Comparison of ENCODE assay signal across 17 mouse cellular contexts in the genomic region with DNA sequence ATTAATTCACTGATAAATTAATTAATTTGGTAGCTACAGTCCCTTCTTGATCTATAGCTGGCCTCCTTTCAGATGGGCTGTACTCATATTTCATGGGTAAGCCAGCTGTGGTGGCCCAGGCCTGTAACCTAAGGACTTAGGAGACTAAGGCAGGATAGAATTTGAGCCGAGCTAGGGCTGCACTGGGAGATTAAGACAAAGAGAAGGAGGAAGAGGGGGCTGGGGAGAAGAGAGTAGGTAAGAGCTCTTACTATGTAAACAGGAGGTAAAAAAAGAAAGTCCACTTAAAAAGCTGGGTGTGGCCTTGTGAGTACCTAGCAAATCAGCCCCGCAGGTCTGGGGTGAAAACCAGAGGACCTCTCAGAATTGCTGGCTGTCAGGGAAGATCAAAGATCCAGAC. TPM values are rescaled to one million over a fixed set of nuclear protein-coding genes. Genes with fewer than 3 reads are reported as not detected.
DNase-seq lines count a peak whose midpoint lies in the region; ATAC-seq lines count a peak whose summit lies in the region.
"Had no signal": no experiment of that assay in that cellular context is flagged by ENCODE, and none has a peak within 500 bp of the region (broad histone marks: within the 10 kb centered on the region; RNA-seq: fewer than 3 reads in every experiment).

No protein-coding gene starts in this region.

- no peak overlapping the region for H3K4me2 ChIP-seq in heart, embryonic 12.5 days
- no peak overlapping the region for H3K4me2 ChIP-seq in lung, embryonic 16.5 days (ENCODE audit: low read depth, low read length)
- H3K4me2 ChIP-seq in embryonic facial prominence, embryonic 13.5 days: no peak overlapping the region
- H3K4me2 ChIP-seq in stomach, embryonic 16.5 days (ENCODE audit: low read depth, low read length): no peak overlapping the region
- H3K4me2 ChIP-seq: forebrain, embryonic 12.5 days; limb, embryonic 15.5 days had no signal

- no peak for ATAC-seq in heart, embryonic 12.5 days (ENCODE audit: insufficient number of reproducible peaks, low FRiP score)
- ATAC-seq in lung, embryonic 16.5 days (ENCODE audit: low read depth): peak; percentile 69
- no peak for ATAC-seq in embryonic facial prominence, embryonic 13.5 days (ENCODE audit: insufficient number of reproducible peaks, insufficient read depth, low FRiP score, low TSS enrichment, low read depth)
- ATAC-seq in stomach, embryonic 16.5 days (ENCODE audit: insufficient read depth, low FRiP score): no peak

- no peak overlapping the region for H3K9ac ChIP-seq in heart, embryonic 12.5 days
- no peak overlapping the region for H3K9ac ChIP-seq in lung, embryonic 16.5 days (ENCODE audit: low read length)
- H3K9ac ChIP-seq in embryonic facial prominence, embryonic 13.5 days: no peak overlapping the region
- no peak overlapping the region for H3K9ac ChIP-seq in stomach, embryonic 16.5 days (ENCODE audit: low read length)
- H3K9ac ChIP-seq: forebrain, embryonic 12.5 days; limb, embryonic 15.5 days had no signal

- 21% methylated on average over 2 of the region's 2 CpGs for WGBS in heart, embryonic 12.5 days
- 27% methylated on average over 2 of the region's 2 CpGs for WGBS in lung, embryonic 16.5 days
- WGBS in embryonic facial prominence, embryonic 13.5 days: 12% methylated on average over 2 of the region's 2 CpGs
- 25% methylated on average over 2 of the region's 2 CpGs for WGBS in stomach, embryonic 16.5 days

- 0 out of 2 replicates have a peak overlapping the region, but pooled peaks have one; percentile 22 for H3K27ac ChIP-seq in heart, embryonic 12.5 days (ENCODE audit: poor library complexity, severe bottlenecking)
- peak overlapping the region; percentile 69 for H3K27ac ChIP-seq in lung, embryonic 16.5 days (ENCODE audit: low read length)
- H3K27ac ChIP-seq in embryonic facial prominence, embryonic 13.5 days: peak overlapping the region; percentile 62
- H3K27ac ChIP-seq in stomach, embryonic 16.5 days (ENCODE audit: low read length): 0 out of 2 replicates have a peak overlapping the region, but pooled peaks have one; percentile 7
- H3K27ac ChIP-seq: forebrain, embryonic 12.5 days; limb, embryonic 15.5 days had no signal

- intact Hi-C loops in heart, postnatal 10 days (cut with DNase I): no loop called here

- no peak overlapping the region for H3K4me3 ChIP-seq in heart, embryonic 12.5 days
- H3K4me3 ChIP-seq in lung, embryonic 16.5 days (ENCODE audit: low read length): no peak overlapping the region
- no peak overlapping the region for H3K4me3 ChIP-seq in embryonic facial prominence, embryonic 13.5 days
- H3K4me3 ChIP-seq in stomach, embryonic 16.5 days (replicated peaks; ENCODE audit: low read length): no peak overlapping the region
- H3K4me3 ChIP-seq: forebrain, embryonic 12.5 days; limb, embryonic 15.5 days; megakaryocyte, embryonic 14.5 days; myocyte had no signal

- no peak for DNase-seq in heart, postnatal 10 days
- no peak for DNase-seq in lung, postnatal 14 days
- no peak for DNase-seq in cerebellum, postnatal 10 days
- no peak for DNase-seq in adrenal gland, adult 8-10 months
- DNase-seq: cerebellum, adult 11 months; gastrocnemius, postnatal 10 days; kidney, adult 11 months; layer of hippocampus, postnatal 36 days; thymus, adult 18-20 months had no signal

- H3K4me1 ChIP-seq in heart, embryonic 12.5 days (replicated peaks): peaks cover 15% of the 10 kb centered on the region
- peaks cover 14% of the 10 kb centered on the region for H3K4me1 ChIP-seq in lung, embryonic 16.5 days (replicated peaks; ENCODE audit: control insufficient read depth, insufficient read depth, low read length)
- peaks cover 13% of the 10 kb centered on the region for H3K4me1 ChIP-seq in embryonic facial prominence, embryonic 13.5 days
- H3K4me1 ChIP-seq in stomach, embryonic 16.5 days (ENCODE audit: control insufficient read depth, insufficient read depth, low read length): 0 out of 2 replicates have a peak, but pooled peaks cover 4% of the 10 kb centered on the region
- H3K4me1 ChIP-seq: forebrain, embryonic 12.5 days; limb, embryonic 15.5 days had no signal

- H3K27me3 ChIP-seq in heart, embryonic 12.5 days (replicated peaks): no peaks in the 10 kb centered on the region
- no peaks in the 10 kb centered on the region for H3K27me3 ChIP-seq in lung, embryonic 16.5 days (ENCODE audit: control insufficient read depth, insufficient read depth, low read depth, low read length)
- no peaks in the 10 kb centered on the region for H3K27me3 ChIP-seq in embryonic facial prominence, embryonic 13.5 days
- no peaks in the 10 kb centered on the region for H3K27me3 ChIP-seq in stomach, embryonic 16.5 days (ENCODE audit: control insufficient read depth, insufficient read depth, low read length)
- H3K27me3 ChIP-seq: forebrain, embryonic 12.5 days; limb, embryonic 15.5 days; megakaryocyte, embryonic 14.5 days had no signal

- no peaks in the 10 kb centered on the region for H3K9me3 ChIP-seq in heart, embryonic 12.5 days (replicated peaks)
- no peaks in the 10 kb centered on the region for H3K9me3 ChIP-seq in lung, embryonic 16.5 days (ENCODE audit: control insufficient read depth, low read length)
- H3K9me3 ChIP-seq in embryonic facial prominence, embryonic 13.5 days: no peaks in the 10 kb centered on the region
- no peaks in the 10 kb centered on the region for H3K9me3 ChIP-seq in stomach, embryonic 16.5 days (replicated peaks; ENCODE audit: control insufficient read depth, low read length)
- H3K9me3 ChIP-seq: forebrain, embryonic 12.5 days; limb, embryonic 15.5 days; megakaryocyte, embryonic 14.5 days had no signal

- H3K36me3 ChIP-seq in heart, embryonic 12.5 days: no peaks in the 10 kb centered on the region
- H3K36me3 ChIP-seq in lung, embryonic 16.5 days (ENCODE audit: control insufficient read depth, insufficient read depth, low read length): no peaks in the 10 kb centered on the region
- H3K36me3 ChIP-seq in embryonic facial prominence, embryonic 13.5 days: no peaks in the 10 kb centered on the region
- H3K36me3 ChIP-seq in stomach, embryonic 16.5 days (ENCODE audit: control insufficient read depth, insufficient read depth, low read length): no peaks in the 10 kb centered on the region
- H3K36me3 ChIP-seq: forebrain, embryonic 12.5 days; limb, embryonic 15.5 days had no signal

RNA-seq across cellular contexts. Expression of gene Gtf2i, which starts 9.3 kb away (rescaled TPM):
- polyA plus RNA-seq in heart, embryonic 12.5 days (2016; fragmentation: Nextera tagmentation; extraction: Ambion mirVana): 157 and 165 TPM in 2 replicates
- total RNA-seq in heart, postnatal 10 days (2021): 100 to 1,000 TPM; 195 to 218 TPM
- 165 and 170 TPM in 2 replicates for polyA plus RNA-seq in lung, embryonic 16.5 days (2015; fragmentation: Nextera tagmentation; extraction: Ambion mirVana)
- 225 and 236 TPM in 2 replicates for polyA plus RNA-seq in embryonic facial prominence, embryonic 13.5 days (2015; fragmentation: Nextera tagmentation; extraction: Ambion mirVana)
- 138 and 141 TPM in 2 replicates for polyA plus RNA-seq in stomach, embryonic 16.5 days (2015; fragmentation: Nextera tagmentation; extraction: Ambion mirVana)
- 100 to 1,000 TPM; 215 to 303 (median 258) TPM for total RNA-seq in adrenal gland, adult 8-10 months (2022)

Comparison
In these comparisons a context has a peak if more than half of its experiments do, and no peak if none do; other contexts are left out.
1. H3K27ac ChIP-seq: peak in every context shown above with its lines; median percentile 69 in lung, embryonic 16.5 days; 62 in embryonic facial prominence, embryonic 13.5 days; 22 in heart, embryonic 12.5 days; 7 in stomach, embryonic 16.5 days.